Mouse (Mus musculus): Measurements from ENCODE around the gene Arsb. TPM values are rescaled to one million over a fixed set of nuclear protein-coding genes. Genes with fewer than 3 reads are reported as not detected.

The Arsb gene
- polyA plus RNA-seq, 1 experiment from 2014 or later = 4.1 TPM

- 79% methylated on average over 3 of the region's 3 CpGs for WGBS (ENCODE audit: insufficient replicate concordance)
- Histone ChIP-seq H3K9ac (replicated peaks) (no peak overlapping the region), H3K4me3 (ENCODE audit: low read depth, low read length) (no peak overlapping the region), H3K36me3 (replicated peaks; ENCODE audit: insufficient read depth, low read length) (no peaks in the 10 kb centered on the region), H3K4me1 (ENCODE audit: insufficient read depth) (0 out of 2 replicates have a peak, but pooled peaks cover 2% of the 10 kb centered on the region), H3K27ac (ENCODE audit: low read depth) (no peak overlapping the region), H3K4me2 (ENCODE audit: low read depth, low read length) (no peak overlapping the region), H3K9me3 (ENCODE audit: low read length) (no peaks in the 10 kb centered on the region), H3K27me3 (ENCODE audit: insufficient read depth, low read length) (no peaks in the 10 kb centered on the region)
- DNase-seq (no peak), ATAC-seq (no peak)
- TF ChIP-seq EP300 (IDR thresholded peaks at IDR 0.05; ENCODE audit: low read depth) (no peak), CTCF (IDR thresholded peaks at IDR 0.05; ENCODE audit: low read depth) (no peak)
Measured at GRCm38 (mm10) chr13:93907971-93908370, 136.5 kb downstream of the Arsb start.

- DNase-seq (no peak), ATAC-seq (no peak)
- H3K9ac ChIP-seq (replicated peaks) = no peak overlapping the region
- no peaks in the 10 kb centered on the region for H3K27me3 ChIP-seq (ENCODE audit: insufficient read depth, low read length)
- no peak overlapping the region for H3K27ac ChIP-seq (ENCODE audit: low read depth)
- H3K4me2 ChIP-seq (ENCODE audit: low read depth, low read length) = no peak overlapping the region
- no peak for TF ChIP-seq EP300 (IDR thresholded peaks at IDR 0.05; ENCODE audit: low read depth)
- TF ChIP-seq CTCF (IDR thresholded peaks at IDR 0.05; ENCODE audit: low read depth) = no peak
- H3K36me3 ChIP-seq (replicated peaks; ENCODE audit: insufficient read depth, low read length) = no peaks in the 10 kb centered on the region
- 68% methylated on average over 5 of the region's 5 CpGs for WGBS (ENCODE audit: insufficient replicate concordance)
- H3K9me3 ChIP-seq (ENCODE audit: low read length) = no peaks in the 10 kb centered on the region
- no peak overlapping the region for H3K4me3 ChIP-seq (ENCODE audit: low read depth, low read length)
- 0 out of 2 replicates have a peak, but pooled peaks cover 2% of the 10 kb centered on the region for H3K4me1 ChIP-seq (ENCODE audit: insufficient read depth)
Measured at GRCm38 (mm10) chr13:93909847-93910246, 138.4 kb downstream of the Arsb start.

GRCm38 (mm10) chr13:93911037-93911436 lies 139.6 kb downstream of the Arsb start:
- Histone ChIP-seq H3K4me2 (ENCODE audit: low read depth, low read length) (no peak overlapping the region), H3K27me3 (ENCODE audit: insufficient read depth, low read length) (no peaks in the 10 kb centered on the region), H3K4me3 (ENCODE audit: low read depth, low read length) (no peak overlapping the region), H3K9ac (replicated peaks) (no peak overlapping the region), H3K27ac (ENCODE audit: low read depth) (no peak overlapping the region), H3K36me3 (replicated peaks; ENCODE audit: insufficient read depth, low read length) (no peaks in the 10 kb centered on the region), H3K9me3 (ENCODE audit: low read length) (no peaks in the 10 kb centered on the region), H3K4me1 (ENCODE audit: insufficient read depth) (0 out of 2 replicates have a peak, but pooled peaks cover 2% of the 10 kb centered on the region)
- 70% methylated on average over 7 of the region's 7 CpGs for whole genome bisulfite sequencing (ENCODE audit: insufficient replicate concordance)
- TF ChIP-seq EP300 (IDR thresholded peaks at IDR 0.05; ENCODE audit: low read depth) (no peak), CTCF (IDR thresholded peaks at IDR 0.05; ENCODE audit: low read depth) (no peak)
- ATAC-seq = no peak
- DNase-seq = no peak

- H3K36me3 ChIP-seq (replicated peaks; ENCODE audit: insufficient read depth, low read length) = no peaks in the 10 kb centered on the region
- H3K4me2 ChIP-seq (ENCODE audit: low read depth, low read length) = no peak overlapping the region
- H3K4me3 ChIP-seq (ENCODE audit: low read depth, low read length) = no peak overlapping the region
- H3K4me1 ChIP-seq (ENCODE audit: insufficient read depth) = 0 out of 2 replicates have a peak, but pooled peaks cover 2% of the 10 kb centered on the region
- no peak overlapping the region for H3K9ac ChIP-seq (replicated peaks)
- TF ChIP-seq CTCF (IDR thresholded peaks at IDR 0.05; ENCODE audit: low read depth) (no peak), EP300 (IDR thresholded peaks at IDR 0.05; ENCODE audit: low read depth) (no peak)
- DNase-seq (no peak), ATAC-seq (no peak)
- no peak overlapping the region for H3K27ac ChIP-seq (ENCODE audit: low read depth)
- 68% methylated on average over 5 of the region's 5 CpGs for WGBS (ENCODE audit: insufficient replicate concordance)
- no peaks in the 10 kb centered on the region for H3K27me3 ChIP-seq (ENCODE audit: insufficient read depth, low read length)
- no peaks in the 10 kb centered on the region for H3K9me3 ChIP-seq (ENCODE audit: low read length)
Measured at GRCm38 (mm10) chr13:93912326-93912915, 141.0 kb downstream of the Arsb start.

GRCm38 (mm10) chr13:93914206-93914605 lies 142.8 kb downstream of the Arsb start:
- no peaks in the 10 kb centered on the region for H3K9me3 ChIP-seq (ENCODE audit: low read length)
- H3K27ac ChIP-seq (ENCODE audit: low read depth) = no peak overlapping the region
- H3K4me3 ChIP-seq (ENCODE audit: low read depth, low read length) = no peak overlapping the region
- H3K4me2 ChIP-seq (ENCODE audit: low read depth, low read length) = no peak overlapping the region
- no peak overlapping the region for H3K9ac ChIP-seq (replicated peaks)
- no peaks in the 10 kb centered on the region for H3K36me3 ChIP-seq (replicated peaks; ENCODE audit: insufficient read depth, low read length)
- no peak for DNase-seq
- no peaks in the 10 kb centered on the region for H3K27me3 ChIP-seq (ENCODE audit: insufficient read depth, low read length)
- H3K4me1 ChIP-seq (ENCODE audit: insufficient read depth) = 0 out of 2 replicates have a peak, but pooled peaks cover 2% of the 10 kb centered on the region
- no peak for ATAC-seq
- TF ChIP-seq EP300 (IDR thresholded peaks at IDR 0.05; ENCODE audit: low read depth) (no peak), CTCF (IDR thresholded peaks at IDR 0.05; ENCODE audit: low read depth) (no peak)
- 74% methylated on average over 3 of the region's 3 CpGs for WGBS (ENCODE audit: insufficient replicate concordance)

GRCm38 (mm10) chr13:93915641-93916570 lies 144.5 kb downstream of the Arsb start:
- Histone ChIP-seq H3K27me3 (ENCODE audit: insufficient read depth, low read length) (no peaks in the 10 kb centered on the region), H3K27ac (ENCODE audit: low read depth) (no peak overlapping the region), H3K36me3 (replicated peaks; ENCODE audit: insufficient read depth, low read length) (no peaks in the 10 kb centered on the region), H3K9ac (replicated peaks) (no peak overlapping the region), H3K4me1 (ENCODE audit: insufficient read depth) (0 out of 2 replicates have a peak, but pooled peaks cover 2% of the 10 kb centered on the region), H3K9me3 (ENCODE audit: low read length) (no peaks in the 10 kb centered on the region), H3K4me3 (ENCODE audit: low read depth, low read length) (no peak overlapping the region), H3K4me2 (ENCODE audit: low read depth, low read length) (no peak overlapping the region)
- 53% methylated on average over 16 of the region's 16 CpGs for WGBS (ENCODE audit: insufficient replicate concordance)
- TF ChIP-seq CTCF (IDR thresholded peaks at IDR 0.05; ENCODE audit: low read depth) (no peak), EP300 (IDR thresholded peaks at IDR 0.05; ENCODE audit: low read depth) (no peak)
- no peak for ATAC-seq
- DNase-seq = no peak

All from liver, postnatal 0 days (tissue).